ENCODE assay signal across 8 mouse cellular contexts in the genomic region with DNA sequence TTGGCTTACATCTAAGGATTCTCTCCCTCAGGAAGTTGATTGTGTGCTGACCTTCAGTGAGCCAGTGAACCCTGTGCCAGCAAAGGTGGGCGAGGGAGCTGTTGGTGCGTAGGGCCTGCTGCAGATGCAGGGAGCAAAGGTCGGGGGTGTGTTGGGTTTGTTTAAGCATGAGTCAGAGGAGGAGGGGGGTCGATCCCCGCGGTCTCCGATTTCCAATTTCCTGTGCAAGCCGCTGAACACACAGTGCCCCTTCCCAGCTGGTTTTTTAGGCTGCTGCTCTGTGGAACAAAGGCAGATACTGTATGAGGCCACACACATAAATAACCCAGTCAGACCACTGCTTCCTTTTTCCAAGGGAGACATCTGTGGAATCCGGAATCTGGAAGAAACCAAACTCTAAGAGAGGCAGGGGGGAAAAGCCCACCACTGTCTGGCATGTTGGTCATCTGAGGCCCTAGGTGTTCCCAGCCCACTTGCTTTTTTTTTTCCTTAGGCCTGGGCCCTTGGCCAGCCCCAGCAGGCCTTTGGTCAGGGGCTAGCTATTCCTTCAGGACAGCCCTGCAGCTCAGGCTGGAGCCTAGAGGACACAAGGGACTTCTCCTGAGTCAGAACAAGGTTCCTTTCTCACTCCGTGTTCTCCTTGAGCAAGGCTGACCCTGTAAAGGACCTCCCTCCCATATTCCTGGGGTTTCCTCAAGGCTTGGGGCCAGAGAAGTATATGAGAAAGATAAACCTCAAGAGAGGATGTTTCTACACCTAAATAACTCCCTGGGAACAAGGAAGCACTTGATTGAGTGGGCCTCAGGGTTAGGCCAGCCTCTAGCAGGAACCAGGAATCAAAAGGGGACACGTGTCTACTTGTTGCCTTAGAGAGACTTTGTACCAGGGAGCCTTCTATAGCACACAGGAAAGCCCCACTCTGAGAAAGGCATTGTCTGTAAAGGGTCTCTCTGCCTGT.
A peak's percentile ranks its signal among the peaks of the same experiment; 100 is the strongest.
DNase-seq lines count a peak whose midpoint lies in the region; ATAC-seq and TF ChIP-seq lines count a peak whose summit lies in the region.

No protein-coding gene starts in this region.

- no peaks in the 10 kb centered on the region for H3K36me3 ChIP-seq in liver, embryonic 11.5 days (ENCODE audit: control insufficient read depth, insufficient read depth, low read length)

- DNase-seq in lung, adult 18-20 months: peak; percentile 67 to 80
- no peak for DNase-seq in lung, postnatal 14 days
- peak; percentile 48 to 53 for DNase-seq in gastrocnemius, postnatal 36 days
- DNase-seq in liver, embryonic 11.5 days (ENCODE audit: low spot score): no peak
- DNase-seq in neural tube, embryonic 10.5 days (ENCODE audit: extremely low spot score, low spot score): peak; percentile 91
- no peak for DNase-seq in B cell, adult 2 months

- ATAC-seq in inflammation-experienced regulatory T-cells, adult 6 months: peak; percentile 49
- peak; percentile 58 for ATAC-seq in liver, embryonic 11.5 days (replicated peaks; ENCODE audit: low FRiP score)

- no peak overlapping the region; the same call in 1 of the 2 replicates for H3K4me2 ChIP-seq in liver, embryonic 11.5 days

- no peak for TF ChIP-seq POLR2A in cortical plate, adult 2 months (IDR thresholded peaks at IDR 0.05; ENCODE audit: extremely low read depth, insufficient read depth, low read length)

- no peak overlapping the region for H3K4me3 ChIP-seq in cortical plate, adult 2 months (ENCODE audit: insufficient read depth, low read length)
- no peak overlapping the region for H3K4me3 ChIP-seq in liver, embryonic 11.5 days (ENCODE audit: low read depth, low read length)

- H3K4me1 ChIP-seq in cortical plate, adult 2 months (ENCODE audit: control insufficient read depth, insufficient read depth, low read length): peaks cover 6% of the 10 kb centered on the region; the same call in 1 of the 2 replicates
- peaks cover 56% of the 10 kb centered on the region for H3K4me1 ChIP-seq in liver, embryonic 11.5 days (replicated peaks; ENCODE audit: control insufficient read depth, insufficient read depth, low read length)

- H3K9ac ChIP-seq in liver, embryonic 11.5 days (ENCODE audit: low read depth, low read length): peak overlapping the region; percentile 20

- intact Hi-C loops in gastrocnemius, postnatal 36 days (cut with DNase I): no loop called here

- TF ChIP-seq CTCF in cortical plate, adult 2 months (IDR thresholded peaks at IDR 0.05; ENCODE audit: extremely low read depth, insufficient read depth, low read length): no peak

- H3K27me3 ChIP-seq in liver, embryonic 11.5 days (replicated peaks; ENCODE audit: control insufficient read depth, insufficient read depth, low read length): no peaks in the 10 kb centered on the region

- H3K27ac ChIP-seq in cortical plate, adult 2 months (ENCODE audit: insufficient read depth, low read length): peak overlapping the region; percentile 66
- H3K27ac ChIP-seq in liver, embryonic 11.5 days (ENCODE audit: low read depth, low read length): peak overlapping the region; percentile 93

- H3K9me3 ChIP-seq in liver, embryonic 11.5 days (ENCODE audit: control insufficient read depth, low read length): no peaks in the 10 kb centered on the region

- WGBS in liver, embryonic 11.5 days: 15% methylated on average over 11 of the region's 11 CpGs

Comparison
In these comparisons a context has a peak if more than half of its experiments do, and no peak if none do; other contexts are left out.
1. DNase-seq: peak in lung, adult 18-20 months (2 of 2), gastrocnemius, postnatal 36 days (2 of 2) and neural tube, embryonic 10.5 days (single experiment); none in lung, postnatal 14 days (single experiment), liver, embryonic 11.5 days (single experiment) and B cell, adult 2 months (0 of 2).